In genomic region chr3:105960700-105961099, GRCm38 (mm10) we compare ENCODE assay signal across 8 mouse cellular contexts. TPM values are rescaled to one million over a fixed set of nuclear protein-coding genes. Genes with fewer than 3 reads are reported as not detected.
DNase-seq lines count a peak whose midpoint lies in the region; ATAC-seq and TF ChIP-seq lines count a peak whose summit lies in the region.

No protein-coding gene starts in this region.

- H3K27me3 ChIP-seq in heart, embryonic 11.5 days (ENCODE audit: control insufficient read depth, insufficient read depth, low read length): no peaks in the 10 kb centered on the region
- H3K27me3 ChIP-seq in ES-Bruce4 (ENCODE audit: control insufficient read depth, insufficient read depth, low read length, poor library complexity, severe bottlenecking): no peaks in the 10 kb centered on the region
- no peaks in the 10 kb centered on the region for H3K27me3 ChIP-seq in forebrain, embryonic 10.5 days (ENCODE audit: poor library complexity, severe bottlenecking)

- H3K36me3 ChIP-seq in heart, embryonic 11.5 days (ENCODE audit: control insufficient read depth, insufficient read depth, low read length): peaks cover 31% of the 10 kb centered on the region
- H3K36me3 ChIP-seq in ES-Bruce4 (ENCODE audit: control insufficient read depth, insufficient read depth, low read length, poor library complexity, severe bottlenecking): peaks cover 60% of the 10 kb centered on the region
- H3K36me3 ChIP-seq in forebrain, embryonic 10.5 days (replicated peaks): peaks cover 68% of the 10 kb centered on the region

- H3K9me3 ChIP-seq in heart, embryonic 11.5 days (replicated peaks; ENCODE audit: control insufficient read depth, low read length): no peaks in the 10 kb centered on the region
- no peaks in the 10 kb centered on the region for H3K9me3 ChIP-seq in ES-Bruce4 (replicated peaks; ENCODE audit: control insufficient read depth, insufficient read depth, low read length, poor library complexity, severe bottlenecking)
- no peaks in the 10 kb centered on the region for H3K9me3 ChIP-seq in forebrain, embryonic 10.5 days

- TF ChIP-seq EP300 in ES-Bruce4 (IDR thresholded peaks at IDR 0.05; ENCODE audit: insufficient read depth, low read depth, low read length): no peak

- no peak overlapping the region for H3K27ac ChIP-seq in heart, embryonic 11.5 days (ENCODE audit: low read depth, low read length)
- no peak overlapping the region for H3K27ac ChIP-seq in ES-Bruce4 (ENCODE audit: insufficient read depth, low read length)
- no peak overlapping the region for H3K27ac ChIP-seq in forebrain, embryonic 10.5 days

- H3K4me1 ChIP-seq in heart, embryonic 11.5 days (ENCODE audit: control insufficient read depth, insufficient read depth, low read length): peaks cover 18% of the 10 kb centered on the region
- no peaks in the 10 kb centered on the region for H3K4me1 ChIP-seq in ES-Bruce4 (ENCODE audit: control insufficient read depth, insufficient read depth, low read length)
- H3K4me1 ChIP-seq in forebrain, embryonic 10.5 days: peaks cover 25% of the 10 kb centered on the region

- DNase-seq in heart, adult 9 months (ENCODE audit: low spot score in 2 of 2): no peak
- DNase-seq in forebrain, embryonic 10.5 days (ENCODE audit: extremely low spot score, low spot score): no peak
- DNase-seq in kidney, postnatal 4 days: peak; percentile 7 to 28
- DNase-seq in retina, embryonic 14.5 days (ENCODE audit: low spot score): peak; percentile 22
- DNase-seq in adrenal gland, adult 2 months: no peak
- DNase-seq in frontal cortex, postnatal 10 days (ENCODE audit: low spot score in 2 of 2): no peak

- no peak overlapping the region for H3K9ac ChIP-seq in heart, embryonic 11.5 days (ENCODE audit: low read depth, low read length)
- peak overlapping the region; percentile 92 for H3K9ac ChIP-seq in ES-Bruce4 (ENCODE audit: low read depth, poor library complexity, severe bottlenecking)

- no peak overlapping the region; the same call in 1 of the 2 replicates for H3K4me2 ChIP-seq in heart, embryonic 11.5 days

- peak overlapping the region; percentile 98; the same call in 1 of the 2 replicates for H3K4me3 ChIP-seq in heart, embryonic 11.5 days (ENCODE audit: low read depth, low read length)
- peak overlapping the region; percentile 42 for H3K4me3 ChIP-seq in ES-Bruce4 (ENCODE audit: low read depth, low read length)
- H3K4me3 ChIP-seq in forebrain, embryonic 10.5 days: peak overlapping the region; percentile 97

- WGBS in heart, embryonic 11.5 days (ENCODE audit: insufficient replicate concordance): 94% methylated on average over 2 of the region's 2 CpGs
- 88% methylated on average over 2 of the region's 2 CpGs for WGBS in forebrain, embryonic 10.5 days

- no peak for TF ChIP-seq POLR2A in ES-Bruce4 (IDR thresholded peaks at IDR 0.05; ENCODE audit: insufficient read depth, low read length)

- no peak for TF ChIP-seq CTCF in ES-Bruce4 (IDR thresholded peaks at IDR 0.05; ENCODE audit: low read depth, low read length)

- no peak for ATAC-seq in heart, embryonic 11.5 days (replicated peaks; ENCODE audit: insufficient number of reproducible peaks, low FRiP score, low TSS enrichment)

RNA-seq across cellular contexts. Expression of gene Atp5f1, which starts 0.8 kb away (rescaled TPM):
- 765 and 827 TPM in 2 replicates for polyA plus RNA-seq in heart, embryonic 11.5 days (2014; fragmentation: Nextera tagmentation; extraction: Ambion mirVana)
- polyA plus RNA-seq in ES-Bruce4 (2011; ENCODE audit: insufficient read depth, insufficient read length, low read depth, missing spikeins): 517 and 570 TPM in 2 replicates
- 475 and 481 TPM in 2 replicates for polyA plus RNA-seq in forebrain, embryonic 10.5 days (2016; fragmentation: Nextera tagmentation; extraction: Ambion mirVana)
- total RNA-seq in adrenal gland, adult 2 months (2021): 100 to 1,000 TPM; 364 to 394 TPM
- 191 and 198 TPM in 2 replicates for polyA plus RNA-seq in adrenal gland, adult 2 months (2012; rRNA removed)

RNA-seq across cellular contexts. Expression of gene Wdr77, which starts 1.5 kb away (rescaled TPM):
- 93.4 and 94.0 TPM in 2 replicates for polyA plus RNA-seq in heart, embryonic 11.5 days (2014; fragmentation: Nextera tagmentation; extraction: Ambion mirVana)
- 135 and 144 TPM in 2 replicates for polyA plus RNA-seq in ES-Bruce4 (2011; ENCODE audit: insufficient read depth, insufficient read length, low read depth, missing spikeins)
- polyA plus RNA-seq in forebrain, embryonic 10.5 days (2016; fragmentation: Nextera tagmentation; extraction: Ambion mirVana): 202 and 207 TPM in 2 replicates
- total RNA-seq in adrenal gland, adult 2 months (2021): 10 to 100 TPM; 63.8 to 68.6 TPM
- polyA plus RNA-seq in adrenal gland, adult 2 months (2012; rRNA removed): 19.8 and 23.4 TPM in 2 replicates

RNA-seq across cellular contexts. Expression of gene Ovgp1, which starts 12.8 kb away (rescaled TPM):
- polyA plus RNA-seq in heart, embryonic 11.5 days (2014; fragmentation: Nextera tagmentation; extraction: Ambion mirVana): 1.8 and 2.0 TPM in 2 replicates
- 5.7 and 5.9 TPM in 2 replicates for polyA plus RNA-seq in ES-Bruce4 (2011; ENCODE audit: insufficient read depth, insufficient read length, low read depth, missing spikeins)
- 2.4 TPM in 2 replicates for polyA plus RNA-seq in forebrain, embryonic 10.5 days (2016; fragmentation: Nextera tagmentation; extraction: Ambion mirVana)
- 1 to 10 TPM in 1 of 2 experiments, under 1 TPM in 1; 0.38 to 1.1 TPM for total RNA-seq in adrenal gland, adult 2 months (2021)
- polyA plus RNA-seq in adrenal gland, adult 2 months (2012; rRNA removed): 0.58 and 0.77 TPM in 2 replicates

RNA-seq across cellular contexts. Expression of gene I830077J02Rik, which starts 28.2 kb away (rescaled TPM):
- 2.6 and 2.9 TPM in 2 replicates for polyA plus RNA-seq in heart, embryonic 11.5 days (2014; fragmentation: Nextera tagmentation; extraction: Ambion mirVana)
- polyA plus RNA-seq in ES-Bruce4 (2011; ENCODE audit: insufficient read depth, insufficient read length, low read depth, missing spikeins): not detected in 2 replicates
- 0.30 and 0.86 TPM in 2 replicates for polyA plus RNA-seq in forebrain, embryonic 10.5 days (2016; fragmentation: Nextera tagmentation; extraction: Ambion mirVana)
- total RNA-seq in adrenal gland, adult 2 months (2021): 1 to 10 TPM in 1 of 2 experiments, under 1 TPM in 1; 0.29 to 1.7 TPM
- 0.43 and 0.56 TPM in 2 replicates for polyA plus RNA-seq in adrenal gland, adult 2 months (2012; rRNA removed)

RNA-seq across cellular contexts. Expression of gene Pifo, which starts 53.7 kb away (rescaled TPM):
- polyA plus RNA-seq in heart, embryonic 11.5 days (2014; fragmentation: Nextera tagmentation; extraction: Ambion mirVana): 0.24 TPM in 1 of 2 replicates, not detected in the other
- polyA plus RNA-seq in ES-Bruce4 (2011; ENCODE audit: insufficient read depth, insufficient read length, low read depth, missing spikeins): 0.67 and 1.5 TPM in 2 replicates
- polyA plus RNA-seq in forebrain, embryonic 10.5 days (2016; fragmentation: Nextera tagmentation; extraction: Ambion mirVana): 1.8 and 1.9 TPM in 2 replicates
- not detected for total RNA-seq in adrenal gland, adult 2 months (2021)
- polyA plus RNA-seq in adrenal gland, adult 2 months (2012; rRNA removed): not detected in 2 replicates

Comparison
In these comparisons a context has a peak if more than half of its experiments do, and no peak if none do; other contexts are left out.
1. H3K4me3 ChIP-seq: peak in every context shown above with its lines; median percentile 98 in heart, embryonic 11.5 days; 97 in forebrain, embryonic 10.5 days; 42 in ES-Bruce4.
2. DNase-seq: peak in kidney, postnatal 4 days (2 of 2) and retina, embryonic 14.5 days (single experiment); none in heart, adult 9 months (0 of 2), forebrain, embryonic 10.5 days (single experiment), adrenal gland, adult 2 months (single experiment) and frontal cortex, postnatal 10 days (0 of 2).